Mouse (Mus musculus): ENCODE results near the gene Tle1. TPM values are rescaled to one million over a fixed set of nuclear protein-coding genes. Genes with fewer than 3 reads are reported as not detected.

Gene Tle1
- polyA plus RNA-seq, 1 experiment from 2014 or later: 27.8 TPM

DNA sequence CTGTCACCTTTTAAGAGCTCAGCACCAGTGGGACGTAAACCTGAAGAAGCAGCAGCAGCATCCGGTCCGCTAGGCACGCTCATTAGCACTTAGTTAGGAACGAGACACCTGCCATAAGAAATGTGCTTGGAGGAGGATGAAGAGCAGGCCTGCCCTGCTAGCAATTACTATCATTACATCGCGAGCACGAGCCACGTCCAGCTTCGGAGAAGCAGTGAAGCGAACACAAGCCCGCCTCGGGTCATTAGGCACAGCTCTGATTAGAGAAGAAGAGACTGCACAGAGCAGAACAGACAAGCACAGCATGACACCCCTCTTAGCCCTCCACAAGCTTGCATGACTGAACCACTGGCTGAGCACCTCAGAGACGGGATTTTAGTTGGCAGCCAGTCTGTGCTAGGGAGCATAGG lies 40.6 kb downstream of the Tle1 start:
- Histone ChIP-seq H3K4me3 (replicated peaks) (no peak overlapping the region), H3K4me2 (no peak overlapping the region), H3K9me3 (replicated peaks) (no peaks in the 10 kb centered on the region), H3K27ac (replicated peaks) (no peak overlapping the region), H3K4me1 (peaks cover 7% of the 10 kb centered on the region), H3K27me3 (replicated peaks) (no peaks in the 10 kb centered on the region), H3K9ac (replicated peaks) (no peak overlapping the region), H3K36me3 (peaks cover 4% of the 10 kb centered on the region; the same call in 1 of the 2 replicates)
- peak; percentile 60 for ATAC-seq (ENCODE audit: low FRiP score)
- WGBS: 17% methylated on average over 14 of the region's 14 CpGs

DNA sequence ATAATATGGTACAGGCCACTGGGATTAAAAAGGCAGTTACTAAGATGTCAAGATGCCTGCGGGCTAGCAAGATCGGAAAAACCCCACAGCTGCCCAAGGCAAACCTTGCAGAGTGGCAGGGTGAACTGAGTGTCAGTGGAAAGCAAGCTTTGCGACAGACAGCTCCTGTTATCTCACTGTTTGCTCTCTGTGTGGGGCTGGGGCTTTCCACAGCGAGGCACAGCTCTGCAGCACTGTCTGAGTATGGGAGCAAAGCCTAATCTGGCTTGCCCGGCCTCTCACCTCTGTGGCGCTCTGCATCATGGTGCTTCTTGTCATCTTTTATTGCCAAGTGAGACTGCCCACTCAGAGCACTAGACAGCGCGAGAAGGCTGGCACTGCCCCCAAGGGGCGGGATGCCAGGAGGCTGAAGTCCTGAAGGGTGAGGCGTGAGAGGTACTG lies 42.8 kb downstream of the Tle1 start:
- no peak for ATAC-seq (ENCODE audit: low FRiP score)
- Histone ChIP-seq H3K9me3 (replicated peaks) (no peaks in the 10 kb centered on the region), H3K9ac (replicated peaks) (no peak overlapping the region), H3K36me3 (0 out of 2 replicates have a peak, but pooled peaks cover 4% of the 10 kb centered on the region), H3K27ac (replicated peaks) (no peak overlapping the region), H3K27me3 (replicated peaks) (no peaks in the 10 kb centered on the region), H3K4me1 (peaks cover 7% of the 10 kb centered on the region), H3K4me3 (replicated peaks) (no peak overlapping the region), H3K4me2 (no peak overlapping the region)
- 49% methylated on average over 10 of the region's 10 CpGs for WGBS

DNA sequence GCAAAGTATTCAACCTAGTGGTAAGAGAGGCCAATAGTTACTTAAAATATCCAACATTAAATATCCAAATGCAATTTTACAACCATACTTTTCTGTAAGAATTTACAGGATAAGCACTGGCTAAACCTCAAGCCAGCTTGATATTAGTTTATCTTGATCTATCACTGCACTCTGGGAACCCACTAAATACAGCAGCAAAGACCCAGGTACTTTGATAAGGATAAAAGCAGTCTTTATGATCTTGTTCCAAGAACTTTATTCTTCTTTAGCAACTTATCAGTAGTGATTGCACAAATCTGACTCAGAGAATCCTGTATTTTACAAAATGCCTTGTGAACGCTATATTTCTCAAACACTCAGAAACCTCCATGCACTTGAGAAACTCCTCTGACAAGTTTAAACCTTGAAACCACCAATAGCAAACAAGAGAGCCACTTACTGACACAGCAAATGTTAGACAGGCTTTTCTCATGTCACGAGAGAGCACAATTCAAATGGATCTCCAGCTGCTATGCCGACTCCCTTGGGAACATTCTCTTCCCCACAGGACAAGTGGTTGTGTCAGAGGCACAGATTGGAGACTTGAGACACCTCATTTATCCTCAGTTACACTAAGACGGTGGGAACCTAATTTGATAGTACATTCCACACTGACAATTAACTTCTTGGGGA lies 50.1 kb downstream of the Tle1 start:
- H3K27ac ChIP-seq (replicated peaks): no peak overlapping the region
- H3K4me3 ChIP-seq (replicated peaks): no peak overlapping the region
- peaks cover 5% of the 10 kb centered on the region; the same call in 1 of the 2 replicates for H3K4me1 ChIP-seq
- no peak overlapping the region for H3K4me2 ChIP-seq
- H3K9me3 ChIP-seq (replicated peaks): no peaks in the 10 kb centered on the region
- H3K9ac ChIP-seq (replicated peaks): no peak overlapping the region
- no peaks in the 10 kb centered on the region for H3K36me3 ChIP-seq
- H3K27me3 ChIP-seq (replicated peaks): no peaks in the 10 kb centered on the region
- 40% methylated on average over 4 of the region's 4 CpGs for WGBS
- ATAC-seq (ENCODE audit: low FRiP score): no peak

DNA sequence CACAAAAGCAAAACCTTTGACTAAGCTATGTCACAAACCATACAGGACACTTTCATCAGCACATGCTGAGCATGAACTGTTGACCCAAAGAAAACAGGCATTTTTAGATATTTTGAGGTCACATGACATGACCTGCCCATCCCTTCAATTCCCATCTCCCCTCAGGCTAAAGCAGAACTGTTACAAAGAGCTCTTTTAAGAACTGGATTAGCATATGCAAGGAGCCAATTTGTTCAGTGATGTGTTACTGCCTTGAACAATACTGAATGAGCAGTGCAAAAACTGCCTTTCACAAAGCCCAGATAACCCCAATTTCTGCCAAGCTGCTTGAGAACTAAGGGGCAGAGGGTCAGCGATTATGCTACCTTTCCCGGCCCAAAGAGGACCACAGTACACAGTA lies 54.7 kb downstream of the Tle1 start:
- Histone ChIP-seq H3K4me1 (peaks cover 5% of the 10 kb centered on the region; the same call in 1 of the 2 replicates), H3K36me3 (peaks cover 8% of the 10 kb centered on the region; the same call in 1 of the 2 replicates), H3K4me2 (no peak overlapping the region), H3K4me3 (replicated peaks) (no peak overlapping the region), H3K9ac (replicated peaks) (no peak overlapping the region), H3K9me3 (replicated peaks) (no peaks in the 10 kb centered on the region), H3K27me3 (replicated peaks) (no peaks in the 10 kb centered on the region), H3K27ac (replicated peaks) (no peak overlapping the region)
- 14% methylated on average over 2 of the region's 2 CpGs for WGBS
- ATAC-seq (ENCODE audit: low FRiP score): no peak; the same call in 1 of the 2 replicates

DNA sequence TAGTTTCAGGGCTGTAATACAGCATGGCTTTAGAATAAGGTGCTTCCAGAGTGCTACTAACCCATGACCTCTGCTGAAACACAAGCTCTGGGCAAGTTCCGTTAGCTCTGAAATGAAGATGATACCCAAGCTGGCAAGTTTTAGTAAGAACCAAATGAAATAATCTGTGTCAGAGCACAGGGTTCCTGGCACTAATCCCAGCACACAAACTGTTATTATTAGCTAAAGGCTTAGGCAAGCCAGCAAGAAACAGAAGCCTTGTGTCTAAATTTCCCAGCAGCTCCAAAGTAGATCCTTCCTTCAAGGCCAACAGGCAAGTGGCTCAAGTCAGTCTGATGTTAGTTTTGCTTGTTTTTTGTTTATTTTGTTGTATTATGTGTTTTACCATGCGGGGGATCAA lies 56.2 kb downstream of the Tle1 start:
- Histone ChIP-seq H3K4me2 (no peak overlapping the region), H3K27me3 (replicated peaks) (no peaks in the 10 kb centered on the region), H3K27ac (replicated peaks) (no peak overlapping the region), H3K4me3 (replicated peaks) (no peak overlapping the region), H3K9ac (replicated peaks) (no peak overlapping the region), H3K36me3 (peaks cover 15% of the 10 kb centered on the region), H3K4me1 (peaks cover 5% of the 10 kb centered on the region; the same call in 1 of the 2 replicates), H3K9me3 (replicated peaks) (no peaks in the 10 kb centered on the region)
- no peak for ATAC-seq (ENCODE audit: low FRiP score)
- WGBS: 83% methylated on average over 2 of the region's 2 CpGs

DNA sequence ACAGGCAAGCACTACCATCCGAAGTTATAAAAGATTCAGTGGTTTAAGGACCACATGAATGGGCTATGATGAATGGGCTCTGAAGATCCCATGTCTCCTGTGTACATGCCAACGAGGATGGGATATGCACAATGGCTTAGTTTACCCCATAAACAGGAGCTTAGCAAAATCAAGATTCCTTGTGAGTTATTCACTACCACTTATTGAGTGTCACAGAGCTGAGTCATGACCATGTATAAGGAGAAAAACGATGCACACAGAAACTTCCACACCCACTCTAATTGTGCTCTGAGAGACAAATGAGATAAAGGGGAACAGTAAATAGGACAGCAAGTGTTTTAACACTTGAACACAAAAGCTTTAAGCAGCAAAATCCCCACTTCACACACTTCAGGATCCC lies 60.0 kb downstream of the Tle1 start:
- no peaks in the 10 kb centered on the region for H3K27me3 ChIP-seq (replicated peaks)
- ATAC-seq (ENCODE audit: low FRiP score): no peak
- no peak overlapping the region for H3K4me2 ChIP-seq
- no peak overlapping the region for H3K9ac ChIP-seq (replicated peaks)
- H3K4me3 ChIP-seq (replicated peaks): no peak overlapping the region
- no peaks in the 10 kb centered on the region; the same call in 1 of the 2 replicates for H3K4me1 ChIP-seq
- peaks cover 34% of the 10 kb centered on the region for H3K36me3 ChIP-seq
- H3K9me3 ChIP-seq (replicated peaks): no peaks in the 10 kb centered on the region
- H3K27ac ChIP-seq (replicated peaks): no peak overlapping the region
- WGBS: 78% methylated on average over 3 of the region's 3 CpGs

DNA sequence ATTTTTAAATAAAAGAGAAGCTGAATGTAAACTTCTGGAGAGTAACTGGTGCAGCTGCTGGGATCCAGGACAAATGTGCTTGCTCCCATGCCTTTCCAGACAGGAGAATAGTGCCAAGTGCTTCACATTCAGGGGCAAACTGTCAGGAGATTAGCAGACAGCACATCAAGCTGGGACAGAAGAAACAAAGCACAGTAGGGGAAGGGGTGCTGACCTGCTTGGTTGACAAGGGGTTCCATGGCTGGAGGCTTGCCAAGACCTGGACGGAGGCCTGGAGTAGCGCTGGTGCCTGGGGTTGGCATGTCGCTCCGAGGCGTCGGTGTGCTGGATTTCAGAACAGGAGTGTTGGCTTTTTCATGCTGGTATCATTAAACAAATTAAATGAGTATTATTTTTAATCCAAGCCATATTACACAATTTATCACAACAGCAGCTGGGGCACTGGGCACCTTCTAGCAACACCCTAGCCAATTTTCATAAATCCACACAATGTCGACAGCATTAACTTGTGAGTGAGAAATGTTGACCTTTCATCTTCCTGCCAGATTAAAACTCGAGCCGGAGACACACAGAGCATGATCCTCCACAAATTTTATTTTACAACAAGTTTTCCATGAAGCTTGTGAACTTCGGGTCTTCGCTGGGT lies 61.1 kb downstream of the Tle1 start:
- Histone ChIP-seq H3K9ac (replicated peaks) (no peak overlapping the region), H3K27ac (replicated peaks) (no peak overlapping the region), H3K9me3 (replicated peaks) (no peaks in the 10 kb centered on the region), H3K4me2 (no peak overlapping the region), H3K4me1 (no peaks in the 10 kb centered on the region; the same call in 1 of the 2 replicates), H3K27me3 (replicated peaks) (no peaks in the 10 kb centered on the region), H3K4me3 (replicated peaks) (no peak overlapping the region), H3K36me3 (peaks cover 32% of the 10 kb centered on the region)
- 66% methylated on average over 11 of the region's 11 CpGs for WGBS
- ATAC-seq (ENCODE audit: low FRiP score): peak; percentile 59; the same call in 1 of the 2 replicates

DNA sequence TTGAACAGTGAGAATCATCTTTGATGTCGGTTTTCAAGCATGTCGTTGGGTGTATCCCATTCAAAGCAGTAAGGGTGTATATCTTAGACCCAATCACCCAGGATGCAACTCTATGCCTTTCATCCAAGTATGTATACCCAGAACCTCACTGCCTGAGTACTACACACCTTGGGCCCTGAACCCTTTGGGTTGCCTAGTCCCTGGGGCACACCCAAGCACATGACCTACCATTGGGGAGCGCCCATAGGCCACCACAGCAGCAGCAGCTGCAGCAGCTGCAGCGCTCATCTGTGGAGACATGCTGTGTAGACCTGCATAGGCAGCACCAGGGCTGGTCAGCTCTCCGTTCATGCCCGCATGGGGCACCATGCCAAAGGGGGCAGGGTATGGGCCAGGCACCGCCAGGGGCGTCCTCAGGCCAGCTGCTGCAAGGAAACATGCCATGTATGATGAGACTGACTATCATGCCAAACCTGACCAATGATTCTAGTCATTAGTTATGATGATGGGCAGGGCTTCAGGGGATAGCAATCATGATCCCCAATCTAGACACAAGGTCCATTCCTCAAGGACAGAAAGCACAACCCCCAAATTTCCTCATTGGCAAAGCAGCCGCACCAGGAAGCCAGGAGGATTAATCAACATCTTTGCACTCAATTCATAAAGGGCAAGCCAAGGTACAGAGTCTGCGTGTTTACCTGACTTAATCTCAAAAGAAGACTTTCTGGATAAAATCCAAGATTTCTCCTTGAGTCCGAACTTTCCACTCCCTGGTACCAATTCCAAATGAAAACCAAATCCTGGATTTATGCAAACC lies 62.2 kb downstream of the Tle1 start:
- no peaks in the 10 kb centered on the region; the same call in 1 of the 2 replicates for H3K4me1 ChIP-seq
- no peaks in the 10 kb centered on the region for H3K9me3 ChIP-seq (replicated peaks)
- peaks cover 32% of the 10 kb centered on the region for H3K36me3 ChIP-seq
- no peaks in the 10 kb centered on the region for H3K27me3 ChIP-seq (replicated peaks)
- H3K27ac ChIP-seq (replicated peaks): no peak overlapping the region
- no peak for ATAC-seq (ENCODE audit: low FRiP score)
- H3K4me2 ChIP-seq: no peak overlapping the region
- no peak overlapping the region for H3K4me3 ChIP-seq (replicated peaks)
- 91% methylated on average over 11 of the region's 11 CpGs for WGBS
- no peak overlapping the region for H3K9ac ChIP-seq (replicated peaks)

DNA sequence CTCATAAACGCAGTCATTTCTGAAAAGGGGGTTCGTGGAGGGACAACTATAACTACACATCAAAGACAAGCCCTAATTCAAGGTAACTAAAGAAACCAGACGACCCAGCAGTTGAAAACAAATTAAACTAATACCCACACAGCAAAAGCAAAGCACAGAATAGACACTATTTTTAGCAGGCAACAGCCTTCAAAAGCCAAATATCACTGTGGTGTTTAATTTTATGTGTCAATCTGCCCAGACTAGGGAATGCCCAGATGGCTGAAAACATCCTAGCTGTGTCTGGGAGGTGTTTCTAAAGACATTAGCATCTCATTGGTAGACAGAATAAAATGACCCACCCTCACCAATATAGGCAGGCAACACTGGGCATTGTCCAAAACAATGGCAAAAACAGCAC lies 68.1 kb downstream of the Tle1 start:
- 79% methylated on average over 3 of the region's 3 CpGs for WGBS
- Histone ChIP-seq H3K27ac (replicated peaks) (no peak overlapping the region), H3K27me3 (replicated peaks) (no peaks in the 10 kb centered on the region), H3K4me3 (replicated peaks) (no peak overlapping the region), H3K4me1 (no peaks in the 10 kb centered on the region), H3K9ac (replicated peaks) (no peak overlapping the region), H3K9me3 (replicated peaks) (no peaks in the 10 kb centered on the region), H3K36me3 (peaks cover 15% of the 10 kb centered on the region), H3K4me2 (no peak overlapping the region)
- ATAC-seq (ENCODE audit: low FRiP score): no peak

DNA sequence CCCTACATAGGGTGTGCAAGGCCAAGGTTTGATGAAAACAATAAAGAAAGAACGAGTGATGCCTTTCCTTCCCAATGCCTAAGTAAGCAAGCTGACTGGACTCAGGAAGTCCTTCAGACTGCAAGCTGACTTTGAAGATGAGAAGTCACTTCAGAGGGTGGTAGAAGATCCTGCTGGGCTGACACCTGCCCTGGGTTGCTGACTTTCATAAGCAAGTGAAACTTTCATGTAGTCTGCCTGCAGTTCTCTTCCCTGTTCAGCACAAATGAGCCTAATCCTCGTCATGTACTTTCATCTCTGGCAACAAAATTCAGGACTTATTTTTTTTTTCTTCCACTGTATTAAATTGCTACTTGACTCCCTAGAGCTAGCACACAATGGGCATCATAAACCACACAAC lies 73.1 kb downstream of the Tle1 start:
- Histone ChIP-seq H3K9me3 (replicated peaks) (no peaks in the 10 kb centered on the region), H3K4me1 (no peaks in the 10 kb centered on the region), H3K9ac (replicated peaks) (no peak overlapping the region), H3K27me3 (replicated peaks) (no peaks in the 10 kb centered on the region), H3K36me3 (peaks cover 20% of the 10 kb centered on the region), H3K27ac (replicated peaks) (no peak overlapping the region), H3K4me2 (no peak overlapping the region), H3K4me3 (replicated peaks) (no peak overlapping the region)
- ATAC-seq (ENCODE audit: low FRiP score): no peak
- WGBS: 77% methylated on average over 2 of the region's 2 CpGs

DNA sequence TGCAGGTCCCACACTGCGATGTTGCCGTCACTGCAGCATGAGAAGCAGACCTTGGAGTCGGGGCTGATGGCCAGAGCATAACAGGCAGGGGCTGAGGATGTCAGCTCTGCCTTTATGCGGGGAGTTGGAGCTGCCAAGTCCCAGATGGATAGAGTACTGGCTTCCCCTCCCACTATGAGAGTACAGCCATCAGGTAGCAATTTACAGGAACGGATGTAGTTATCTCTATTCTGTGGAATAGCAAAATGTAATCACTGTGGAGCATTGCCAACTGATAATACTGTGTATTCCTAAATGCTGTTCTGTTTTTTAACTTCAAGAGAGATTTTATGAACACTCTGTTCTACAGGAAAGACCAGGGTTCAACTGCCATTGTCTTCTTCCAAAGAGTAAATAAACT lies 75.9 kb downstream of the Tle1 start:
- H3K4me1 ChIP-seq: no peaks in the 10 kb centered on the region
- H3K36me3 ChIP-seq: peaks cover 32% of the 10 kb centered on the region
- no peak overlapping the region for H3K4me3 ChIP-seq (replicated peaks)
- H3K27ac ChIP-seq (replicated peaks): no peak overlapping the region
- WGBS: 90% methylated on average over 5 of the region's 5 CpGs
- no peak overlapping the region for H3K4me2 ChIP-seq
- ATAC-seq (ENCODE audit: low FRiP score): no peak
- no peak overlapping the region for H3K9ac ChIP-seq (replicated peaks)
- no peaks in the 10 kb centered on the region for H3K9me3 ChIP-seq (replicated peaks)
- H3K27me3 ChIP-seq (replicated peaks): no peaks in the 10 kb centered on the region
